Mouse (Mus musculus): ENCODE data around the gene Gpam.

DNA sequence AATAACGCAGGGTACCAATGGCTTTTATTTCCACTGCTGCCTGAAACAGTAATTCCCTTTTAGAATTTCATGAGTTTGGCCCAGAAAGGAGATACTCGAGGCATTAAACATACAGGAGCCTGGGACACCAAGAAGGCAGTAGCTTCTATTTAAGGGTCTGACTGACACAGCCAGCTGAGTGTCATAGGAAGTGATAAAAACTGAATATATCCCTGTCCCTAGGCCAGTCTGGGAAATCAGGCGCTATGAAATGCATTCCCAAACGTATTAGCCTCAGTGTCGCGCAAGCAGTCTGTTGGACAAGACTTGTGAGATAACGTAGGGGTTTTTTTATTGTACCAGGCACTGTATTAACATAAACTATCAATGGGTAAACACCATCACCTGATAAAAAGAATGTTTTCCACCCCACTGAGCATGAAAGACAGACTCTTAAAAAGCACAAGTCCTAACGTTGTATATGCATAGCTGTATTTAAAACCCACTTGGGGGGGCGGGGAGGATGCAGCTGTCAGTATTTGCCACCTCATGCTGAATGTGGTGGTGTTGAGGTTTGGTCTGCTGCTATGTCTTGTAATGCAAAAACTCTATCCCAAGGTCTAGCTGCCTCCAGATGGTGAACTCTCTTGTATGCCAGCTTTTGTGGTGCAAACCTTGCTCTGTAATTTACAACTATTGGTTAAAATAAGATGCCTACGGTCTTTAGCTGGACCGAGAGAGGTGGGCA lies 6.4 kb downstream of the Gpam start:
- TF ChIP-seq POLR2A (IDR thresholded peaks at IDR 0.05; ENCODE audit: borderline replicate concordance, low read depth, low read length) (no peak), CTCF (IDR thresholded peaks at IDR 0.05; ENCODE audit: low read depth, low read length) (no peak)

Measured in bone marrow macrophage, adult 2 months (primary cell).